7 mouse cellular contexts compared by ENCODE assay signal in genomic region chr4:126467721-126468284, GRCm38 (mm10). TPM values are rescaled to one million over a fixed set of nuclear protein-coding genes. Genes with fewer than 3 reads are reported as not detected.
DNase-seq lines count a peak whose midpoint lies in the region; ATAC-seq and TF ChIP-seq lines count a peak whose summit lies in the region.

No protein-coding gene starts in this region.

- no peaks in the 10 kb centered on the region for H3K36me3 ChIP-seq in hindbrain, postnatal 0 days (ENCODE audit: insufficient read depth, low read length)
- H3K36me3 ChIP-seq in midbrain, embryonic 10.5 days = 0 out of 2 replicates have a peak, but pooled peaks cover 3% of the 10 kb centered on the region

- peak overlapping the region; percentile 95 for H3K27ac ChIP-seq in hindbrain, postnatal 0 days
- H3K27ac ChIP-seq in midbrain, embryonic 10.5 days (replicated peaks) = peak overlapping the region; percentile 100

- ATAC-seq in hindbrain, postnatal 0 days = peak; percentile 51

- no peak for TF ChIP-seq CTCF in hindbrain, postnatal 0 days (IDR thresholded peaks at IDR 0.05; ENCODE audit: low read depth)

- H3K4me1 ChIP-seq in hindbrain, postnatal 0 days (ENCODE audit: insufficient read depth, low read length) = peaks cover 32% of the 10 kb centered on the region
- H3K4me1 ChIP-seq in midbrain, embryonic 10.5 days = peaks cover 59% of the 10 kb centered on the region

- H3K4me2 ChIP-seq in hindbrain, postnatal 0 days (ENCODE audit: low read depth, low read length) = peak overlapping the region; percentile 77

- peak; percentile 21 for DNase-seq in adipocyte (ENCODE audit: low spot score)
- DNase-seq in cerebellum, postnatal 14 days = peak; percentile 57 to 71
- DNase-seq in frontal cortex, postnatal 36 days (ENCODE audit: low spot score in 2 of 2) = peak; percentile 16 to 30
- DNase-seq in hindbrain, postnatal 0 days (ENCODE audit: low spot score) = peak; percentile 73
- peak; percentile 75 for DNase-seq in left cerebral cortex, postnatal 4 days
- peak; percentile 92 for DNase-seq in midbrain, embryonic 10.5 days (ENCODE audit: low spot score)
- DNase-seq in skeletal muscle tissue, adult 2 months (ENCODE audit: low read depth, low spot score) = peak; percentile 13

- intact Hi-C loops in left cerebral cortex, postnatal 4 days (cut with DNase I) = no loop called here

- H3K27me3 ChIP-seq in hindbrain, postnatal 0 days (ENCODE audit: insufficient read depth, low read length) = no peaks in the 10 kb centered on the region
- no peaks in the 10 kb centered on the region for H3K27me3 ChIP-seq in midbrain, embryonic 10.5 days (ENCODE audit: low read depth, poor library complexity, severe bottlenecking)

- H3K4me3 ChIP-seq in hindbrain, postnatal 0 days (ENCODE audit: low read length) = peak overlapping the region; percentile 94
- peak overlapping the region; percentile 97 for H3K4me3 ChIP-seq in midbrain, embryonic 10.5 days

- 1% methylated on average over 22 of the region's 25 CpGs for WGBS in hindbrain, postnatal 0 days
- whole genome bisulfite sequencing in midbrain, embryonic 10.5 days = under 1% methylated on average over 25 of the region's 25 CpGs

- peak overlapping the region; percentile 94 for H3K9ac ChIP-seq in hindbrain, postnatal 0 days (replicated peaks; ENCODE audit: low read length)

- no peaks in the 10 kb centered on the region for H3K9me3 ChIP-seq in hindbrain, postnatal 0 days (ENCODE audit: low read length)
- no peaks in the 10 kb centered on the region for H3K9me3 ChIP-seq in midbrain, embryonic 10.5 days (replicated peaks)

RNA-seq across cellular contexts. Expression of gene Ago1, which starts 0.6 kb away (rescaled TPM):
- total RNA-seq in hindbrain, postnatal 0 days (2014; rRNA removed) = 42.2 TPM in 2 replicates
- 6.0 and 6.5 TPM in 2 replicates for polyA plus RNA-seq in hindbrain, postnatal 0 days (2015; fragmentation: Nextera tagmentation; extraction: Ambion mirVana)
- 10 to 100 TPM; 95.9 to 99.0 TPM for total RNA-seq in left cerebral cortex, postnatal 4 days (2021)
- polyA plus RNA-seq in midbrain, embryonic 10.5 days (2016; fragmentation: Nextera tagmentation; extraction: Ambion mirVana) = 11.9 and 16.3 TPM in 2 replicates

RNA-seq across cellular contexts. Expression of gene Ago3, which starts 38.4 kb away (rescaled TPM):
- 7.6 and 8.6 TPM in 2 replicates for total RNA-seq in hindbrain, postnatal 0 days (2014; rRNA removed)
- 12.8 and 13.5 TPM in 2 replicates for polyA plus RNA-seq in hindbrain, postnatal 0 days (2015; fragmentation: Nextera tagmentation; extraction: Ambion mirVana)
- total RNA-seq in left cerebral cortex, postnatal 4 days (2021) = 10 to 100 TPM; 23.3 to 35.4 TPM
- polyA plus RNA-seq in midbrain, embryonic 10.5 days (2016; fragmentation: Nextera tagmentation; extraction: Ambion mirVana) = 13.3 and 15.9 TPM in 2 replicates

Comparison
In these comparisons a context has a peak if more than half of its experiments do, and no peak if none do; other contexts are left out.
1. Peak in every context shown above with its lines: DNase-seq, ATAC-seq, H3K4me3 ChIP-seq and H3K27ac ChIP-seq.
2. DNase-seq: peak in every context shown above with its lines; median percentile 92 in midbrain, embryonic 10.5 days; 75 in left cerebral cortex, postnatal 4 days; 73 in hindbrain, postnatal 0 days; 64 in cerebellum, postnatal 14 days; 23 in frontal cortex, postnatal 36 days; 21 in adipocyte; 13 in skeletal muscle tissue, adult 2 months.